Mouse (Mus musculus) forebrain, embryonic 16.5 days (tissue): ENCODE data around the gene Art1. TPM values are rescaled to one million over a fixed set of nuclear protein-coding genes. Genes with fewer than 3 reads are reported as not detected.

Source experiments
- ATAC-seq: fragments of 200-750 bp; cut with Nextera tagmentation; 2 replicates; pipeline ENCODE4 v1.8.0; 2017; ENCODE audit warnings: mild to moderate bottlenecking, moderate library complexity
- H3K27ac ChIP-seq: fragments of 300-500 bp; sonication (generic); 2 replicates; pipeline ENCODE4 v1.5.1; 2014; ENCODE audit warnings: low read length, control low read depth
- H3K27me3 ChIP-seq: fragments of 300-500 bp; sonication (generic); replicated peaks from 2 replicates; pipeline ENCODE4 v1.6.1; 2014; ENCODE audit warnings: low read length; ENCODE audit not compliant: control insufficient read depth, insufficient read depth
- H3K36me3 ChIP-seq: fragments of 300-500 bp; sonication (generic); 2 replicates; pipeline ENCODE4 v1.6.1; 2014; ENCODE audit not compliant: control insufficient read depth, insufficient read depth
- H3K4me1 ChIP-seq: fragments of 300-500 bp; sonication (generic); replicated peaks from 2 replicates; pipeline ENCODE4 v1.6.1; 2014; ENCODE audit warnings: low read length; ENCODE audit not compliant: control insufficient read depth, insufficient read depth
- H3K4me2 ChIP-seq: fragments of 300-500 bp; sonication (generic); 2 replicates; pipeline ENCODE4 v1.6.1; 2014; ENCODE audit warnings: mild to moderate bottlenecking, low read length, control low read depth
- H3K4me3 ChIP-seq: fragments of 300-500 bp; sonication (generic); replicated peaks from 2 replicates; pipeline ENCODE4 v1.5.1; 2014; ENCODE audit warnings: mild to moderate bottlenecking, low read length, control low read depth
- H3K9ac ChIP-seq: fragments of 300-500 bp; sonication (generic); replicated peaks from 2 replicates; pipeline ENCODE4 v1.6.1; 2014; ENCODE audit warnings: low read depth, low read length, control low read depth
- H3K9me3 ChIP-seq: fragments of 300-500 bp; sonication (generic); 2 replicates; pipeline ENCODE4 v1.6.1; 2016; ENCODE audit warnings: low read length; ENCODE audit not compliant: control insufficient read depth
- WGBS: fragments of 180-500 bp; shearing (Covaris S2); extraction: QIAGEN DNeasy Blood & Tissue Kit; methylation state at CpG from one replicate; pipeline ENCODE4 v1.1.7; 2014; 5-methylcytosine and 5-hydroxymethylcytosine counted together
- polyA plus RNA-seq: library from polyadenylated mRNA; unstranded; fragments of >200 nt; fragmentation: Nextera tagmentation; extraction: Ambion mirVana; gene quantifications from 2 replicates; pipeline ENCODE4 v1.2.1, GENCODE M21; 2015

Art1 gene
- polyA plus RNA-seq, 1 experiment from 2014 or later: 0.48 TPM

- Histone ChIP-seq H3K9me3 (no peaks in the 10 kb centered on the region), H3K4me3 (no peak overlapping the region), H3K9ac (no peak overlapping the region), H3K27me3 (no peaks in the 10 kb centered on the region), H3K27ac (no peak overlapping the region), H3K36me3 (peaks cover 39% of the 10 kb centered on the region), H3K4me1 (no peaks in the 10 kb centered on the region), H3K4me2 (no peak overlapping the region)
- 92% methylated on average over 8 of the region's 8 CpGs for WGBS
- no peak for ATAC-seq
These were observed 21.2 kb upstream of the Art1 start for GRCm38 (mm10) chr7:102080311-102080710.

GRCm38 (mm10) chr7:102081784-102082183 lies 19.8 kb upstream of the Art1 start:
- Histone ChIP-seq H3K4me3 (no peak overlapping the region), H3K9me3 (no peaks in the 10 kb centered on the region), H3K4me1 (no peaks in the 10 kb centered on the region), H3K4me2 (no peak overlapping the region), H3K27me3 (no peaks in the 10 kb centered on the region), H3K36me3 (peaks cover 37% of the 10 kb centered on the region), H3K27ac (no peak overlapping the region), H3K9ac (no peak overlapping the region)
- ATAC-seq: no peak
- WGBS: 98% methylated on average over 5 of the region's 5 CpGs

- no peak for ATAC-seq
- Histone ChIP-seq H3K4me3 (no peak within 1 kb of the TSS), H3K4me2 (no peak within 1 kb of the TSS), H3K27ac (no peak within 1 kb of the TSS), H3K4me1 (no peaks in the 10 kb centered on the region), H3K27me3 (no peaks in the 10 kb centered on the region), H3K9ac (no peak within 1 kb of the TSS), H3K36me3 (peaks cover 37% of the 10 kb centered on the region), H3K9me3 (no peaks in the 10 kb centered on the region)
- WGBS: 86% methylated on average over 5 of the region's 5 CpGs
These were observed 18.7 kb upstream of the Art1 start, which contains the start of gene Trpc2 for GRCm38 (mm10) chr7:102082816-102083215. TSS of gene Trpc2 (plus strand) at chr7:102083116.

- Histone ChIP-seq H3K4me1 (no peaks in the 10 kb centered on the region), H3K9ac (no peak overlapping the region), H3K36me3 (peaks cover 32% of the 10 kb centered on the region), H3K27me3 (no peaks in the 10 kb centered on the region), H3K27ac (no peak overlapping the region), H3K4me2 (no peak overlapping the region), H3K4me3 (no peak overlapping the region), H3K9me3 (no peaks in the 10 kb centered on the region)
- WGBS: 94% methylated on average over 26 of the region's 26 CpGs
- ATAC-seq: no peak
These were observed 17.4 kb upstream of the Art1 start for GRCm38 (mm10) chr7:102084041-102084696.

GRCm38 (mm10) chr7:102087336-102087735 lies 14.2 kb upstream of the Art1 start:
- WGBS: 80% methylated on average over 4 of the region's 4 CpGs
- H3K27ac ChIP-seq: no peak overlapping the region
- no peak overlapping the region for H3K4me3 ChIP-seq
- peaks cover 3% of the 10 kb centered on the region; the same call in 1 of the 2 replicates for H3K9me3 ChIP-seq
- H3K4me1 ChIP-seq: no peaks in the 10 kb centered on the region
- no peaks in the 10 kb centered on the region for H3K27me3 ChIP-seq
- no peak overlapping the region for H3K9ac ChIP-seq
- no peak overlapping the region for H3K4me2 ChIP-seq
- ATAC-seq: no peak
- peaks cover 11% of the 10 kb centered on the region; the same call in 1 of the 2 replicates for H3K36me3 ChIP-seq

GRCm38 (mm10) chr7:102099760-102100661 lies 1.5 kb upstream of the Art1 start:
- peak overlapping the region; percentile 52 for H3K4me2 ChIP-seq
- ATAC-seq: peak; percentile 69
- no peaks in the 10 kb centered on the region for H3K36me3 ChIP-seq
- no peaks in the 10 kb centered on the region for H3K9me3 ChIP-seq
- H3K27ac ChIP-seq: no peak overlapping the region
- H3K4me3 ChIP-seq: peak overlapping the region; percentile 25
- H3K4me1 ChIP-seq: peaks cover 8% of the 10 kb centered on the region
- H3K9ac ChIP-seq: peak overlapping the region; percentile 15; the same call in 1 of the 2 replicates
- WGBS: 3% methylated on average over 30 of the region's 30 CpGs
- no peaks in the 10 kb centered on the region for H3K27me3 ChIP-seq

GRCm38 (mm10) chr7:102100868-102101267 lies 675 bp upstream of the Art1 start:
- H3K4me2 ChIP-seq: no peak overlapping the region
- no peak overlapping the region for H3K4me3 ChIP-seq
- peaks cover 8% of the 10 kb centered on the region for H3K4me1 ChIP-seq
- H3K9me3 ChIP-seq: no peaks in the 10 kb centered on the region
- H3K9ac ChIP-seq: no peak overlapping the region
- H3K27me3 ChIP-seq: no peaks in the 10 kb centered on the region
- no peaks in the 10 kb centered on the region for H3K36me3 ChIP-seq
- ATAC-seq: no peak
- no peak overlapping the region for H3K27ac ChIP-seq
- WGBS: 66% methylated on average over 5 of the region's 5 CpGs

- Histone ChIP-seq H3K27me3 (no peaks in the 10 kb centered on the region), H3K4me1 (peaks cover 11% of the 10 kb centered on the region), H3K9me3 (no peaks in the 10 kb centered on the region), H3K36me3 (no peaks in the 10 kb centered on the region), H3K4me2 (no peak overlapping the region), H3K9ac (no peak overlapping the region), H3K4me3 (no peak overlapping the region), H3K27ac (no peak overlapping the region)
- no peak for ATAC-seq
- 42% methylated on average over 8 of the region's 8 CpGs for WGBS
These were observed 698 bp downstream of the Art1 start for GRCm38 (mm10) chr7:102102241-102102640.

GRCm38 (mm10) chr7:102102696-102103095 lies 1.2 kb downstream of the Art1 start:
- Histone ChIP-seq H3K9me3 (no peaks in the 10 kb centered on the region), H3K9ac (no peak overlapping the region), H3K4me3 (no peak overlapping the region), H3K4me2 (no peak overlapping the region), H3K36me3 (no peaks in the 10 kb centered on the region), H3K27me3 (no peaks in the 10 kb centered on the region), H3K27ac (no peak overlapping the region), H3K4me1 (peaks cover 11% of the 10 kb centered on the region)
- ATAC-seq: no peak
- WGBS: 41% methylated on average over 6 of the region's 6 CpGs
